Mouse (Mus musculus) heart, embryonic 11.5 days (tissue): ENCODE measurements around the gene Dlx3. TPM values are rescaled to one million over a fixed set of nuclear protein-coding genes. Genes with fewer than 3 reads are reported as not detected.

Experiments used
- ATAC-seq: fragments of 200-750 bp; cut with Nextera tagmentation; replicated peaks from 2 replicates; pipeline ENCODE4 v1.8.0; 2017; ENCODE audit warnings: moderate library complexity; ENCODE audit not compliant: insufficient number of reproducible peaks, low FRiP score, low TSS enrichment
- H3K27ac ChIP-seq: fragments of 300-500 bp; sonication (generic); 2 replicates; pipeline ENCODE4 v1.5.1; 2014; ENCODE audit warnings: mild to moderate bottlenecking, low read depth, low read length
- H3K27me3 ChIP-seq: fragments of 300-500 bp; sonication (generic); 2 replicates; pipeline ENCODE4 v1.6.1; 2014; ENCODE audit warnings: mild to moderate bottlenecking, low read length, mixed read lengths; ENCODE audit not compliant: control insufficient read depth, insufficient read depth
- H3K36me3 ChIP-seq: fragments of 300-500 bp; sonication (generic); 2 replicates; pipeline ENCODE4 v1.6.1; 2014; ENCODE audit warnings: mild to moderate bottlenecking, low read length, moderate library complexity, mixed read lengths; ENCODE audit not compliant: control insufficient read depth, insufficient read depth
- H3K4me1 ChIP-seq: fragments of 300-500 bp; sonication (generic); 2 replicates; pipeline ENCODE4 v1.6.1; 2014; ENCODE audit warnings: low read length; ENCODE audit not compliant: control insufficient read depth, insufficient read depth
- H3K4me2 ChIP-seq: fragments of 300-500 bp; sonication (generic); 2 replicates; pipeline ENCODE4 v1.6.1; 2014; ENCODE audit warnings: mild to moderate bottlenecking, moderate library complexity
- H3K4me3 ChIP-seq: fragments of 300-500 bp; sonication (generic); 2 replicates; pipeline ENCODE4 v1.5.1; 2014; ENCODE audit warnings: low read depth, low read length
- H3K9ac ChIP-seq: fragments of 300-500 bp; sonication (generic); 2 replicates; pipeline ENCODE4 v1.6.1; 2014; ENCODE audit warnings: mild to moderate bottlenecking, low read depth, low read length, moderate library complexity
- H3K9me3 ChIP-seq: fragments of 300-500 bp; sonication (generic); replicated peaks from 2 replicates; pipeline ENCODE4 v1.6.1; 2016; ENCODE audit warnings: low read length; ENCODE audit not compliant: control insufficient read depth
- WGBS: fragments of 180-500 bp; shearing (Covaris S2); extraction: QIAGEN DNeasy Blood & Tissue Kit; methylation state at CpG from one replicate; pipeline ENCODE4 v1.1.7; 2014; ENCODE audit not compliant: insufficient replicate concordance; 5-methylcytosine and 5-hydroxymethylcytosine counted together
- polyA plus RNA-seq: library from polyadenylated mRNA; unstranded; fragments of >200 nt; fragmentation: Nextera tagmentation; extraction: Ambion mirVana; gene quantifications from 2 replicates; pipeline ENCODE4 v1.2.1, GENCODE M21; 2014

Dlx3 gene
- polyA plus RNA-seq, 1 experiment from 2014 or later, result 0.40 TPM

GRCm38 (mm10) chr11:95142980-95143575, 23.2 kb downstream of the Dlx3 start:
- no peak overlapping the region for H3K9ac ChIP-seq
- H3K9me3 ChIP-seq, result no peaks in the 10 kb centered on the region
- H3K36me3 ChIP-seq, result no peaks in the 10 kb centered on the region
- no peak overlapping the region for H3K27ac ChIP-seq
- H3K4me3 ChIP-seq, result peak overlapping the region; percentile 24; the same call in 1 of the 2 replicates
- peaks cover 98% of the 10 kb centered on the region for H3K27me3 ChIP-seq
- peak overlapping the region; percentile 41 for H3K4me2 ChIP-seq
- WGBS, result 5% methylated on average over 39 of the region's 39 CpGs
- peaks cover 20% of the 10 kb centered on the region for H3K4me1 ChIP-seq
- ATAC-seq, result no peak

- Histone ChIP-seq H3K27me3 (peaks cover 99% of the 10 kb centered on the region), H3K9ac (no peak overlapping the region), H3K4me2 (no peak overlapping the region), H3K36me3 (no peaks in the 10 kb centered on the region), H3K4me3 (no peak overlapping the region), H3K4me1 (peaks cover 20% of the 10 kb centered on the region), H3K27ac (no peak overlapping the region), H3K9me3 (no peaks in the 10 kb centered on the region)
- no peak for ATAC-seq
- WGBS, result 5% methylated on average over 4 of the region's 4 CpGs
Measured at GRCm38 (mm10) chr11:95143663-95144062, 23.7 kb downstream of the Dlx3 start.

- ATAC-seq, result no peak
- Histone ChIP-seq H3K27ac (no peak overlapping the region), H3K4me3 (peak overlapping the region; percentile 52), H3K4me1 (peaks cover 20% of the 10 kb centered on the region), H3K9me3 (no peaks in the 10 kb centered on the region), H3K9ac (no peak overlapping the region), H3K4me2 (peak overlapping the region; percentile 93), H3K27me3 (peaks cover 99% of the 10 kb centered on the region), H3K36me3 (no peaks in the 10 kb centered on the region)
- 10% methylated on average over 9 of the region's 9 CpGs for WGBS
Measured at GRCm38 (mm10) chr11:95144091-95144945, 24.4 kb downstream of the Dlx3 start.

DNA sequence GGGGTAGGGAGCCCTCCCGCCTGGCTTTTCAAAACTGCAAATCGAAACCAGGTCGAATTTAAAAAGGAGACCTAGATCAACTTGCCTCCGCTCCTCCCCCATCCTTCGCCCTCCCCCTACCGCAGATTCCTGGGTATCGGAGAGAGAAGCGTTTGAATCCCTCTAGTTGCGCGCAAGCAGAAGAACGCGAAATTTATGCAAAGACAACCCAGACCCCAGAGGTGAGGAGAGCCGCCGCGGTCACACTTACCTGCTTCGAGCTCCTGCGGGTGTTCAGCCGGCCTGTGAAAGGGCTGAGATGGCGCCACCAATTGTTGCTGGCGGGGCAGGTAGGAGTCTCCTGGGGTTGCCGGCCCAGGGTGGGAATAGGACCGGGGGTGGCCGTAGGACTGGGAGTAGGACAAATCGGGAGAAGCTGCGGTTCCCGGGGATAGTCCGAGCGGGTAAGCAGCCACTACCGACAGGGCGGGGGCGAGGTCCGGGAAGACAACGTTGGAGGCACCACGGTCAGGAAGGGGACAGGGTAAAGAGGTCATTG, 25.1 kb downstream of the Dlx3 start:
- H3K36me3 ChIP-seq, result no peaks in the 10 kb centered on the region
- peaks cover 20% of the 10 kb centered on the region for H3K4me1 ChIP-seq
- H3K27ac ChIP-seq, result no peak overlapping the region
- under 1% methylated on average over 34 of the region's 34 CpGs for WGBS
- ATAC-seq, result no peak
- H3K27me3 ChIP-seq, result peaks cover 99% of the 10 kb centered on the region
- no peaks in the 10 kb centered on the region for H3K9me3 ChIP-seq
- H3K9ac ChIP-seq, result no peak overlapping the region
- peak overlapping the region; percentile 93 for H3K4me2 ChIP-seq
- peak overlapping the region; percentile 52 for H3K4me3 ChIP-seq

DNA sequence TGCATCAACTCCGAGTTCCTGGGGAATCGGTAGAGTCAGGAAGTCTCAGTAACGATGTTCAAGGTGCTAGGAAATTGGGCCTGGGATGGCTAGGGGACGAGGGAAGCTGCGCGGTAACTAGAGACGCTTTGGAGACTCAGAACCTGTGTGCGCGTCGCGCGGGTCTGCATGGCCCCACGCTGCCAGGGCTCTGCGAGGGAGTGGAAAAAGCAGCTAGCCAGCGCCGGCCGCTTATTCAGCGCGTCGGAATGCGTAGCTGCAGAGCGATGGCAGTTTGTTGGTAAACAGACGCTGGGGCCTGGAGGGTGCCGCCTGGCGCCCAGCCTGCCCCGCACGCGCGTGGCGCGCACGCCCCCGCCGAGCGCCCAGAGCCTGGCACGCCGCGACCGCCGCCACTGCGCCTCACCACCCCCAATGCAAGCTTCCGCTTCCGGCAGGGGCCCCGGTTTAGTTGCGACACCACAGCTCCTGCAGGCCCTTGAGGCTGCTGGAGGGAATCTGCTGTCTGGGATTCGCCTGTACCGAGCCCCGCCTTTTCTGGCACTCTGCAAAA, 26.0 kb downstream of the Dlx3 start, which contains the start of gene Dlx4:
Dlx4 (minus strand) TSS at position 413 of the 553 bp plus-strand sequence.
- peak within 1 kb of the TSS; percentile 93 for H3K4me2 ChIP-seq
- H3K27me3 ChIP-seq, result peaks cover 98% of the 10 kb centered on the region
- H3K9ac ChIP-seq, result peak within 1 kb of the TSS; percentile 46; the same call in 1 of the 2 replicates
- peak within 1 kb of the TSS; percentile 52 for H3K4me3 ChIP-seq
- no peaks in the 10 kb centered on the region for H3K9me3 ChIP-seq
- H3K27ac ChIP-seq, result no peak within 1 kb of the TSS
- no peak for ATAC-seq
- WGBS, result under 1% methylated on average over 48 of the region's 48 CpGs
- no peaks in the 10 kb centered on the region for H3K36me3 ChIP-seq
- H3K4me1 ChIP-seq, result peaks cover 20% of the 10 kb centered on the region

DNA sequence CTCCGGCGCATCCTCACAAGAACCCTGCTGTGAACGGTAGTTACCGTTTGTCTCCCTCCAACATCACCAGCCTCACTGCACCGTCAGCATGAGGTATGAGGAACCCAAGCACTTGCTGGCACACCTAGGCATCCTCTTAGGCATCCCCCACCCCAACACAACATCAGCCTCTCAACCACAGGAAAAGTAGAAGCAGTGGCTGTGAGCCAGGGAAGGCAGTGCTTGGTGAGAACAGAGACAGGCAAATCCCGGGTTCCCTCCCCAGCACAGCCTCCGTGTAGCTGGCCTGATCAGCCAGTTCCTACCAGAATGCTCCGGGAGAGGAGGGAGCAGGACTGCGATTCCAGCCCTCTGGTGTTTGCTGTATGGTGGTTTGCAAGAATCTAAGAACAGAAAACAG, 28.8 kb downstream of the Dlx3 start:
- Histone ChIP-seq H3K27ac (no peak overlapping the region), H3K4me3 (no peak overlapping the region), H3K9me3 (no peaks in the 10 kb centered on the region), H3K4me1 (peaks cover 13% of the 10 kb centered on the region), H3K36me3 (no peaks in the 10 kb centered on the region), H3K27me3 (peaks cover 96% of the 10 kb centered on the region), H3K4me2 (no peak overlapping the region), H3K9ac (no peak overlapping the region)
- no peak for ATAC-seq
- WGBS, result 3% methylated on average over 9 of the region's 9 CpGs

- ATAC-seq, result no peak
- H3K4me3 ChIP-seq, result peak overlapping the region; percentile 5; the same call in 1 of the 2 replicates
Measured at GRCm38 (mm10) chr11:95149462-95150268, 29.7 kb downstream of the Dlx3 start.

More at GRCm38 (mm10) chr11:95149462-95150268, 29.7 kb downstream of the Dlx3 start:
- H3K9ac ChIP-seq, result no peak overlapping the region
- H3K4me2 ChIP-seq, result no peak overlapping the region
- peaks cover 89% of the 10 kb centered on the region for H3K27me3 ChIP-seq
- peaks cover 13% of the 10 kb centered on the region for H3K4me1 ChIP-seq
- no peak overlapping the region for H3K27ac ChIP-seq
- H3K9me3 ChIP-seq, result peaks cover 3% of the 10 kb centered on the region; the same call in 1 of the 2 replicates
- no peaks in the 10 kb centered on the region for H3K36me3 ChIP-seq
- WGBS, result 3% methylated on average over 27 of the region's 27 CpGs
